Mouse (Mus musculus) thymus, adult 18-20 months (tissue): Measurements from ENCODE around the gene Fam168a.
A peak's percentile ranks its signal among the peaks of the same experiment; 100 is the strongest.
"Not testable (repeated sequence)": the region's sequence is repeated elsewhere in the genome, so short reads cannot be mapped to it uniquely, and the experiment has no call there.

Experiments used
- DNase-seq, 2 experiments: peaks; one replicate each; pipeline ENCODE4 v3.0.0; 2022; ENCODE audit warnings: mixed read lengths in 2 of 2

Fam168a gene

DNA sequence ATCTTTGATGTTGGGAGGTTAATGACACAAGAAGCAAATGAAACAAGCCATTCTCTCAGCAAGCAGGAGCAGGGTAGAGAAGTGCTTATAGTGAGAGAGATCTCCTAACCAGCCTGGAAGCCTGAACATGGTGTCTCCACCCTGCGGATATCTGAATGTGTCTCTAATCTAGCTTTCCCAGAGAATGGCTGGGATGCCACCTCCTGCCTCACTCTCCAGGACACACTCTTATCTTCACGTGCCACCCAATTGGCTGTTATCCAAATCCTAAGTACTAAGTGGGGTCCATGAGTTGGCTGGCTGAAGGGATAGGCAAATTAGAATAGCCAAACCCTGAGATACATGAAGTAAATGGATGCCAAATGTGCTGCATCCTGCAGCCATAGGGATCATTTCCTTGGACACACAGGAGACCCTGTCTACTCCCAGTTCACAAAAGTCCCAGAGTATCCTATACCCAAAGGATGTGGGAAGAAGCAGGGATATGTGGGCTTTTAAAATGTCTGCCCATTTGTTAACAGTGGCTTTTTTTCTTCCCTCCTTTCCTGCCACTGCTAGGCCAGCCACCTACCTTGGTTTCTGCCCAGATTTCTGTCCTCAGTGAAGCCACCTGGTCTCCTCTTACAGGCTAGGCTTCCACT, 138.1 kb downstream of the Fam168a start:
- DNase-seq: no peak

DNA sequence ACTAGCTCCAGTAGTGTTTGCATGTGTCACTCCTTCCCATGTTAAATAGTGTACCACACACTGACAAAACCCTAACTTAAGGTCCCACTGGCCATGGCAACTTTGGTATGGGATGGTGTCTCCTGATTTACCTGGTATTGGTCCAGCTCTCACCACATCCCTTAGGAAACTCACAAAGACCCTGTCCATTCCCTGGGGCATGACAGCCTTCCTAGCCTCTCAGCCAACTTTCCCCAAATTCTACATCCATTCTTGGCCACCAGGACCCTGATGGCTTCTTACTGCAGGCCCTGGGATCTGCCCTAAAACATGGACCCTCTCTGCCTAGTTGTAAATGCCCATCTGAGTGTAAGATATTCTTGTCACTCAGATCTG, 138.6 kb downstream of the Fam168a start:
- no peak for DNase-seq

DNA sequence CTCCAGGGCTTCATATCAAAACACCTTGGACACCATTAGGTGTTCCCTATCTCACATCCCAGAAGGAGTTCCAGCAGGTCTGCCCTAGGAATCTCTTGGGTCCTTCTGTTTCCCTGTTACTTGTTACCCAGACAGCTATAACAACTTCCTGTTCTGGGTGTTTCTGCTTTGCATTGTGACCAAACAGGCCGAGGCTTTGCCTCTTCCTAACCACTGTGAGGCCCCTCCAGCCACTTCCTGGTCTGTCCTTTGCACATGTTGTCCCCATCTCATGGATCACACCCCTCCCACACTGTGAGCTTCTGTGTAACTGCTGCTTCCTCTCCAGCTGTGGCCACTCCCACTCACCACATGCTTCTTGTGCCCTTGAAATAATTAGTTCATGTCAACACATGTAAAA, 139.0 kb downstream of the Fam168a start:
- no peak for DNase-seq

DNA sequence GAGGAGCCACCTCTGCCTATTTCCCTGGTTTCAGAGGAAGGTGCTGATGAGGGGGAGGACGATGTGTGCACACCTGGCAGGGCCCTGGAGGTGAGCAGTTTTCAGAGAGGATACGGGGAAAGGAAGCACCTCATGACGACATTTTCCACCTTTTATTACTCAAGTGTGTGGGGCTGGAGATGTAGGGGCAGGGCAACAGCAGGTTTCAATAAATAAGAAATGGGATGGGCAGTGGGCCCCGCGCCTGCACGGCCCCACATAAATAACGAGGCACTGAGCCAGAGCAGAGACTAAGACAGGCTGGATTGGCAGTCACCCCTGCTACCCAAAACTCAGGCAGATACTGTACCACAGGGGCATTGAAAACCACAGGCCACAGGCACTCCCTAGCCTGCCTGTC, 139.6 kb downstream of the Fam168a start:
- DNase-seq: not testable (repeated sequence)

DNA sequence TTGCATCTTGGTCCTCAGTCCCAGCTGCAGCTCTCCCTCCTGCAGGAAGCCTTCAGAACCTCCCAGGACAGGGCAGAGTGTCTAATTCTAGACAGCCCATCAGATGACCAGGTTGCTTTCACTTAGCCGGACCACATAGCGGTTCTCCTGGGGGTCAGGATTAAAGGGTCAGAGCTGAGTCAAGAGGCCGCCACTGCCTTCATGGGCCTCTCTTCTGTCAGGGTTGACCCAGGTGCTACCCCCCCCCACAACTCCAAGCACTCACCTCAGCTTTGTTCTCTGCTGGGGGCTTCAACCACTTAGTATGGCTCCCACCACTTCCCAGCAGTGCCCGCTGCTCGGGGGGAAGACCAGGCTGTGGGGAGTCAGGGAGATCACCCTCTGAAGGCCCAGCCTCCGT, 140.7 kb downstream of the Fam168a start:
- DNase-seq: no peak

DNA sequence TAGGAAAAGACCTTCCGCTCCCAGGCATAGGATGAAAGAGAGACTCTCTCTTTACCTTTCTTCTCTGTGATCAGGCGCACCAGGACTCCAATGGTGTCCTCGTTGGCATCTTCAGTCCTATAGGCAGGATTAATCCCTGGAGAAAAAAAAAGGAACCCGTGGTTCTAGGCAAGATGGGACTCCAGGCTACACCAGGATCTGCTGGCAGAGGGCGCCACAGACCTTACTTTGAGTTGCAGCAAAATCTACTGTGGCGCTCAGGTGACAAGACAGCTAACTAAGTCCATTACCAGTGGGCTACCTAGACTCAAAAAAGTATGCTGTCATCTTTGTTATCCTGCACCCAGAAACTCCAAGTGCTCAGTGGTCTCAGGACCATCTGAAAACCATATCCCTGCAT, 142.3 kb downstream of the Fam168a start:
- DNase-seq: peak; percentile 36 to 57

DNA sequence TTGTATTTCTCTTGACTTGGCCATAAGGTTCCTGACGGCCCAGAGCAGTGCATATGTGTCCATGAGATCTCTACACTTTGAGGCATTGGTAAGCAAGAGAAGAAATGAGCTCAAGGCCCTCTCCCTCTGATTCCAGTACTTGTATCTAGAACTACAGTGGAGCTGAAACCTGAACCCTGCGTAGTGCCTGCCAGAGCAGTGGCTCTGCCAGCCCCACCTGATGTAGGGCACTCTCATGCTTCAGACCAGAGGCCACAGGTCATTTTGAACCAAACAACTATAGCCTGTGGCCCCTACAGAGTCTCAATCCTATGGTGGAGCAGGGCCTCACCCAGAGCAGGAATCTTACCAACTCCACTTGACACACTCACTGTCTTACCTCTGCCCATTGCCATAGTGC, 143.1 kb downstream of the Fam168a start:
- DNase-seq: no peak

DNA sequence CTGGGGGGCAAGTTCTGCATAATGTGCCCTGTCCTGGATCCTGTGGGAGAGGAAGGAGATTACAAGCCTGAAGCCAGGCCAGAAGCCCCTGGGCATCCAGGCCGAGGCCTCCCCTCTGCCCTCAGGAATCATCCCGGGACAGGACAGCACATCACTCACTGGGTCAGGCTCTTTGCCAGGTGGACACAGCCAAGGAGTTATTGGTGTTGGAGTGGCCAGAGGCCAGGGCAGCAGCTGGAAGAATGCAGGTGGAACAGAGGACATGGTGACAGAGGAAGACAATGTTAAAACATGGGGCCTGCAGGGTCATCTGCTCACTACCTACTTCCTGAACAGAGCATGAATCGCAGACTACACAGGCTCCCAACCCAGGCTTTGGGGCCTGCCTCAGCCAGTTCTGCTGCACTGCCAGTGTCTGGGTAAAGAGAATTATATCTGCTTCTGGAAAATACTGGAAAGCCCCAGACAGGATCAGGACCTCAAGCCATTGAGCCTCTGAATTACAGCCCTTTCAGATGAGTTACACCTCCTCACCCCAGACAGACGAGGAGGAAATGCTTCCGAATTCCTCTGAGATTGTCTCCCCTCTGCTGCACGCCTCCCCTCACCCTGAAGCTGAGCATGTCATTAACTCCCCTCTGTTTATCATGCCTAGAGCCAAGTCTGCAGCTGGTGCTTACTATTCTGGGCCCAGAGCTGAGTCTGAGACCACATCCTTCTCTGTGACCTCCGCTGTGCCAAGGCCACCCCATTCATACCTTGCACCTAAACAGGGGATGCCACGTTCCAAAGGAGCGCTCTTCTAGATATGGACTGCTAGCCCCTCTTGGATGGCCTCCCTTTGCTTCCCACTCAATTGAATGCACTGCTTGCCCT, 145.3 kb downstream of the Fam168a start:
- DNase-seq: no peak

DNA sequence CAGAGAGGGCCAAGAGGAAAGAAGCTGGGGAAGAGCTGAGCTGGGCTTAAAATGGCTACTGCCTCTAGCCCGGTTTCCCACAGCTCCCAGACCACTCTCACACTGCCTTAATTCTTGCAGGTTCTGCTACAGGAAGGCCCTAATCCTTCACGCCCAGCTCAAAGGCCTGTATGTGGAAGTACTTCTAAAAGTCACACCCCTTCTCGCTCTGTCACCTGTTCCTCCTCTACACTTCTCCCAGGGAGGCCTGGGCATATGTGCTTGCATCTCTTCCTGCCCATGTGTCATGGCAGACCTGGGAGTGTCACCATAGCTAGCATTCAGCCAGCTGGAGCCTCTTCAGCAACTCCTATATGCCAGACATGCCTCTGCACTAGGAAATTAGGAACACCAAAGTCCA, 147.0 kb downstream of the Fam168a start:
- DNase-seq: no peak

DNA sequence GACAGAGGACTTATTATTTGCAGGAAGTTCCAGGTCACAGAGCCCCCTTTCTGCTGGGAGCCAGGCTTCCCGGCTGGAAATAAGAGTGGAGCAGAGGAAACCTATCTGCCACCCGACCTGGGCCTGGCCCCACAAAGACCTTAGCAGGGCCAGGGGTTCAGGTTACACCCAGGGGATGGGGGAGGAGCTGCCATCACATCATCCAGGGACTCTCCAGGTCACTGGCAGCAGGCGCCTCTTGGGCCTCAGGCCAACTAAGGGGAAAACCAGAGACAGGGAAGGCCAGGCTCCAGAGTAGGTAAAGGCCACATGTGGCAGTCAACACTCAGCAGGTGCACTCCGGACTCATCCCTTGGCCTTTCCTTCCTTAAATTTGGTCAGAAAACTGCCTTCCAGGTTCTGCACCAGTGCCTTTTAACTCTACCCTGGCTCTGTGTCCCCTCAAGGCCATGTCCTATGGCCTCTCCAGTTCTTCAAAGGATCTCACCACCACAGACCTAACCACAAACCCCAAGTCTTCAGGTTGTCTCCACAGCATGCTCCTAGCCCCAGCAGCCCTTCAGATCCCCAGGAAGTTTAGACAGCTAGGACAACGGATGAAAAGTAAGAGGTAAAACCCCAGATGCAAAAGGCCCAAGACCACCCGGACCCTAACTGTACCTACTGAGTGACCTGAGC, 147.8 kb downstream of the Fam168a start:
- DNase-seq: no peak

DNA sequence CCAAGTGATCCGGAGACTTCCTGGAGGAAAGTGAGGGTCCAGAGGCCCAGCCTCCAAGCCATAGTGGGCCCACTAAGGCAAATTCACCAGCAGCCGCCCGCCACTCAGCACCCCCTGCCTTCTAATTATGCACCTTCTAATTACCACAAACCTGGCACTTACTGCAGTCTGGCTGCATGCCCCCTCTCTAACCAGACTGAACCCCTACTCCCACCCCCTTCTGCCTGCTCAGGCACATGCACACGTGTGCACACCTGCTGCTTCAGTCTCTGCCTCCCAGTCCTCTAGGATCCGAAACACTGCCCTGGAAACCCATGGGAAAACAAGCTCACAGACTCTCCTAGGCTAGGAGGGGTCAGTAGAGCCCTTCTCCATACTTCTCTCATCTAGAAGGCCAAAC, 148.4 kb downstream of the Fam168a start:
- DNase-seq: no peak

DNA sequence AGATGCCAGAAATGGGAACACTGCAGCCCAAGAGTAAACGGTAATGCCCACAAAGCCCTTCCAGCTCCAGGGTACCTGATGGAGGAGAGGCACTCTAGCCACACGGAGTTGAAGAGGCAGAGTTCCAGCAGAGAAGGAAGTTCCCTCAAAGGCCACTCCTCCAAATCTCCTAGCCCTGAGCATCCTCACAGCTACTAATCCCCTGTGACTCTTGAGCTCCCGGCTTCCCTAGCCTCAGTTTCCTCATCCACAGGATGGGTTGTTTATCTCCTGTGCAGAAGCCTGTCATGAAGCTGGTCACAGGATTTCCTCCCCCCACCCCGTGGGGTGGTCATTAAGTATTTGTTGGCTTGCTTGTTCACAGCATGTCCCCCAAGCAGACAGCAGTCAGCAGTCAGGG, 148.9 kb downstream of the Fam168a start:
- no peak for DNase-seq

DNA sequence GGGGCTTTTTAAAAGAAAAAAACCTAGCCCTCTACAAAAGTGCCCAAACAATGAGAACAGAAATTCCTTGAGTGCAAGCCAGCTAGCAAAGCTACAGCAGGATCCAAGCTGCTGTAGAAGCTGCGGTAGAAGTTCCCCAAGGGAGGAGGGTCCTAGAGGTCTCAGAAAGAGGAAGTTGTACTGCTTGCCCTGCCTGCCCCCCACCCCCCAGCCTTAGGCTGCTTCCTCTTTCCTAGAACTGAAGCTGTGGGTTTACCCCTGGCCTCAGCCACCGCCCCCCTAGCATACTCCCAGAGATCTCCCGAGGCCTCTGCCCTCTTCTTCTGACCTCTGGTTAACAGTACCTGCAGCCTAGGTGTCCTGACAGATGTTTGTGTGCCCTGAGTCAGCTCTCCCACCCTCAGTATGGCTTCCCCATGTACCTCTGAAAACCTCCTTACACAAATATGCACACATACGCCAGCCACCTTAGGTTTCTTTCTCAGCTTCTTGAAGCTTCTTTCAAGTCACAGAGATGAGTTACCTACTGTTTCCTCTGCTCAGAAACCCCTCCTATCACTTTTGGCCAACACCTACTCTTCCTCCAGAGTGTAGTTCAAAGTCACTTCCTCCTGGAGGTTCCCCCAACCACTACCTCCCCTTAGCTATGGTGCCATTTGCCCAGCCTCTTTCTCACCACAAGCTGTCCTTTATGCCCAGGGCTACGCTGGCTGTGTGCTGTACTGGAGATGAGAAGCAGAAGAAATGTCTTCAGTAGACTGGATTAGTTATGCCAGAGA, 149.5 kb downstream of the Fam168a start:
- DNase-seq: peak; percentile 67 to 75

DNA sequence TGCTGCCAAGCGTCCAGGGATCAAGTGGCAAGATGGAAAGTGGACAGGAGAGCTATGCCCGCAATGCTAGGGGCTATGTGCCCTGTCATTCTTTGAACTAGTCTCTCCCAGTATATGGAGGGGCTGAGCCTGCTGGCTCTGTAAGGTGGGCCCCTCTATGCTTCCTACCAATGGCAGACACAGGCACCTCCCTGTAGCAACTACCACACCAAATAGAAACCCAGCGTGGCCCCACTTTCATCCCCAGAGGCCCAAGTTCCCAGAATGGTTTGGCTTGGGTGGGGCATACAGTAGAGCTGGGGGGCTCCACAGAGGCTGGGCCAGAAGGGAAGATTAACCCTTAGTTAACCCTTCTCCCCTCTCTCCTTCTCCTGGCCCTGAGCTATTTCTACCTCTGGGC, 154.0 kb downstream of the Fam168a start:
- no peak for DNase-seq

DNA sequence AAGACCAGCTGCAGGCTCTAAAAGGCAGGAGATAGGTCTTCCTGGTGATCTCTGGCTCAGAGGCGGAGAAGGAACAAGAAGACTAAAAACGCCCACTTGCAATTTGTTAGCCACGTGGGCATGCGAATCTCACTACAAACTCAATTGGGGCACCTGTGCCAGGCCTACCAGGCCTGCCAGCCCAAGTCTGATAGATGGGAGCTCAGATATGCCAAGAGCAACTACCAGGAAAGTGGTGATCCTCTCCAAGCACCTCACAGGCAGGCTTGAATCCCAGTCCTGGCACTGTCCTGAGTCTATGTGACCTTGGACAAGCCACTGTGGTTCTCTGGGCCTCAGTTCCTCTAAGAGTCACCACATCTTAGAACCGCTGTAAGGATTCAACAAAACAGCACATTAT, 154.8 kb downstream of the Fam168a start:
- no peak for DNase-seq

DNA sequence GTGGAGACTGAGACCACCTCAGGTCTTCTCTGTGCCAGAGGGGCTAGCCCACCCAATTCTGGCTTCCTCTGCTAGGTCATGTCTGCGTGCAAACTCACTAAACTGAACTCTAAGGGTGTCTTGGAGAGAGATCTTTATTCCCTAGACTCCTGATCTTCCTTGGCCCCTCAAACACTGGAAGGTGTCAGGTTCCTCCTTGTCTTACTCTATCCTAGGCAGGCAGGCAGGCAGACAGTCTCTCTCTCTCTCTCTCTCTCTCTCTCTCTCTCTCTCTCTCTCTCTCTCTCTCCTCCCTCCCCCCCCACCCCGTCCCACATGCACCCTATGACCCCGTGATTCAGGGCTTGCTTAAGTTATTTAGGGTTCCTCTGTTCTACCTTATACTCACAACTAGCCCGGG, 155.9 kb downstream of the Fam168a start:
- no peak for DNase-seq

DNA sequence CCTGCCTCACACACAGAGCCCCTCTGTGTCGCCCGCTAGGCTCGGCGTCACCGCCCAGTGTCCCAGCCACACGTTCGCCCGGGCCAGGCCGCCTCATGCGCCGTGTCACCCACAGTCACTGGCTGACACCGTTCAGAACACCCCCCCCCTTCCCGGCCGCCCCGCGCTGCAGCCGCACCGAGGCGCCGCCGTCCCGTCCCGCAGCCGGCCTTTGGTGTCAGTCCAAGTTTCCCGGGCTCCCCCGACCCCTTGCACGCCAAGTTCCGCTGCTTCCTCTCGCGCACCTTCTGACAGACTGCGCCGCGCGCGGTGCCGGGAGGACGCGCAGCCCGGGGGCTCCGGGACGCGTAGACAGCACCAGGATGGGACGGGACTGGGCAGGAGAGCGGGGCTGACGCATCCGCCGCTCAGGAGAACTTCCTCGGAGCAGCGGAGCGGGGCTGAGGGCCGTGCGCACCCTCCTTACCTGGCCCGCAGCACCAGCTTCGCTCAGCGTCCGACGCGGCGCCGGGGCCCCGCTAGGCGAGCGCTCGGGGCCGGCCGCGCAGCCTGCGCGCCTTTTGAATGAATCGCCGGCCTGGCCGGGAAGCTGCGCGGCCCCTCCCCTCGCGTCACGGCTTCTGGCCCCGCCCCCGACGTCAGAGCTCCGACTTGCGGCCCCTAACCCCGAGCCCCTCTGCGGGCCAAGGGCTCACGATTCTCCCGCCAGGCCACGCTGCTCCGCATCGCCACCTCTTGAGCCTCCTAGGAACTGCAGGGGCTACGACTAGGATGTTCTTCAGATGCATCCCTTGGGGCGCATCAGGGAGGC, 156.6 kb downstream of the Fam168a start, which contains the start of gene Relt:
Relt (minus strand) TSS at position 619 of the 811 bp plus-strand sequence.
- DNase-seq: peak; percentile 92

DNA sequence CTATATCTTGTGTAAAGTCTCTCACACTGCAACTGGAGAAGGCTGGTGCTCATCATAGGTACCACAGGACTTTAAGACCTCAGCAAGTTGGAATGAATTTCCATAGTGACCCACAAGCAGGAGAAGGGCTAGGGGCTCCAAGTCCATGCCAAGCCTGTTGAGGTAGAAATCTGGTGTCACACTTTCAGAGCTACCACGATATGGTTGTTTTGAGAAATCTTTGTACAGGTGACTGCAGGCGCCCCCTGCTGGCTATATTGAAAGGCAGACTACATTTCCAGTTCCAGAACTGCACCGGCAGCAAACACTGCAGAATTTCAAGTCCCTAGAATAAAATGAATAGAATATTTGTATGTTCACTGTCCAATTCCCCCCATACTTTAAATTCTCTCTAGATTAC, 160.2 kb downstream of the Fam168a start:
- peak in 1 of 2 experiments; percentile 45 for DNase-seq

DNA sequence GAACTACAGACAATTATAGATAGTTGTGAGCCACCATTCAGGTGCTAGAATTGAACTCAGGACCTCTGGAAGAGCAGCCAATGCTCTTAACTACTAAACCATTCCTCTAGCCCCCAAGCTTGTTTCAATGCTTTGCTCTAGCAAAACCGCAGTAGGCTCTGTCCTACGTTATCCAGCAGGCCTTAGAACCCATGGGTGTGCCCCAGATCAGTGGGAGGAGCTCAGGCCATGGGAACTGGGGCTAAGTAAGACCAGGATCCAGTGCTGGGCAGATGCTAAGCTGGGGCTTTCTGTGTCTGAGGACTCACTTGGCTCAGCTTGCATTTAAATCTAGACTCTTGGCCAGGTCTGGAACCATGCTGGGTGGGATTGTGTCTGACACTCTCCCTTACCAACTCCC, 161.1 kb downstream of the Fam168a start:
- DNase-seq: no peak

DNA sequence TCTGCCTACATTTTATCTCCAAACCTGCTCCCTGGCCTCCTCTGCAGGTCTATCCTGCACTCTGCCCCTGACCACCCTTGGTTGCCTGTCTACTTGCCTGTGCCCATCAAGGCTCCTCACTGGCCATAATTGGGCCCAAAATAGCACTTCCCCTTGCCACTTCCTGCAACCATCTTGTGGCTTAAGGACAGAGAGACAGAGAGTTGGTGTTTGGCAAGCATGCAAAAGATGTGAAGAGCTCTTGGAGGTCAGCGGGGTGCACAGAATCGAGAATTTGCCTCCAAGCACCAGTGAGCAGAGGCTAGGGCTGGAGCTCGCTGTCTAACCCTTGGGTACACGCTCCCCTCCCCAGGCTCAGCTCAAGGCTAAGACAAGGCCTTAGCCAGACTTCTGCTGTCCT, 162.1 kb downstream of the Fam168a start:
- DNase-seq: no peak

DNA sequence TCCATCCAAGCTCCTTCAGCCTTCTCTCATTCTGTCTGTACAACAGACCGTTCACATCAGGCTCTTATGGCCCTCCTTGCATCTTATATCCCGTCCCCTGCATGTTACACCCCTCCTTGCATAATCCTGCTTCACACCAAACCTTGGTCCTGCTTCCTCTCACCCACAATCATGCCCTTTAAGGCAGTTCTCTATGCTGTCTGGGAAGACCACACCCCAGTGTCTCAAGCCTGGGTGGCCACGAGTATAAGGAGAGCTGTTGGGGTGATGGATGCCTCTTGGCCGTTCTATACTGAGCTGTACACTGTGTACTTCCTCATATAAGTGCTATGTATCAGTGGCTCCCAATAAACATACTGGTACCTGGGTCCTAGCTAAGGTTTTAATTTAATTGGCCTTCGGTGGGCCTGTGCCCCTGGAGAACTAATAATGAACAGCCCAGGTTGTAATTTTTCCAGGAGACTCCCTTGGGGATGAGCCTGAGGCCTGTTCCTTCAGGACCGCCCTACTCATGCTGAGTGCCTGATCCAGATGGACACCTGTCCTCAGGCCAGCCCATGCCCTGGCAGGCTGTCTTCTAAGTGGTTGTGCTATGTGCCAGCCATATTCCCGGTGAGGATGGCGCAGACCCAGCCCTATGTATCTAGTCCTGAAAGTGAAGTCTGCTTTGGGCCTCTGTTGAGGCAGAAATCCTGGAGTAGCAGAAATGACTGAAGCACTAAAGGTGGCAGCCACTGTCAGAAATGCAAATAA, 163.6 kb downstream of the Fam168a start:
- no peak for DNase-seq
